Mouse (Mus musculus) limb, embryonic 13.5 days (tissue): ENCODE results near the gene Abcb9. TPM values are rescaled to one million over a fixed set of nuclear protein-coding genes. Genes with fewer than 3 reads are reported as not detected.

Source experiments
- ATAC-seq: fragments of 200-750 bp; cut with Nextera tagmentation; 2 replicates; pipeline ENCODE4 v1.8.0; 2017; ENCODE audit warnings: low read depth, moderate number of reproducible peaks, moderate TSS enrichment; ENCODE audit not compliant: low FRiP score
- H3K27ac ChIP-seq: fragments of 300-500 bp; sonication (generic); 2 replicates; pipeline ENCODE4 v1.5.1; 2015; ENCODE audit warnings: inconsistent platforms, mild to moderate bottlenecking, moderate library complexity
- H3K27me3 ChIP-seq: fragments of 300-500 bp; sonication (generic); 2 replicates; pipeline ENCODE4 v1.6.1; 2015; ENCODE audit warnings: mild to moderate bottlenecking, inconsistent platforms
- H3K36me3 ChIP-seq: fragments of 300-500 bp; sonication (generic); 2 replicates; pipeline ENCODE4 v1.6.1; 2015; ENCODE audit warnings: inconsistent platforms, mild to moderate bottlenecking, moderate library complexity
- H3K4me1 ChIP-seq: fragments of 300-500 bp; sonication (generic); 2 replicates; pipeline ENCODE4 v1.6.1; 2015; ENCODE audit warnings: inconsistent platforms
- H3K4me2 ChIP-seq: fragments of 300-500 bp; sonication (generic); replicated peaks from 2 replicates; pipeline ENCODE4 v1.6.1; 2015; ENCODE audit warnings: inconsistent platforms, mild to moderate bottlenecking, moderate library complexity
- H3K4me3 ChIP-seq: fragments of 300-500 bp; sonication (generic); 2 replicates; pipeline ENCODE4 v1.5.1; 2015; ENCODE audit warnings: moderate library complexity, mild to moderate bottlenecking, inconsistent platforms
- H3K9ac ChIP-seq: fragments of 300-500 bp; sonication (generic); 2 replicates; pipeline ENCODE4 v1.6.1; 2015; ENCODE audit warnings: mild to moderate bottlenecking, inconsistent platforms
- H3K9me3 ChIP-seq: fragments of 300-500 bp; sonication (generic); 2 replicates; pipeline ENCODE4 v1.6.1; 2016; ENCODE audit warnings: inconsistent platforms
- WGBS: fragments of 180-500 bp; shearing (Covaris S2); methylation state at CpG from one replicate; pipeline ENCODE4 v1.1.7; 2015; 5-methylcytosine and 5-hydroxymethylcytosine counted together
- polyA plus RNA-seq: library from polyadenylated mRNA; unstranded; fragments of >200 nt; fragmentation: Nextera tagmentation; extraction: Ambion mirVana; gene quantifications from 2 replicates; pipeline ENCODE4 v1.2.1, GENCODE M21; 2015

Gene Abcb9
- polyA plus RNA-seq, 1 experiment from 2014 or later: 3.0 TPM

DNA sequence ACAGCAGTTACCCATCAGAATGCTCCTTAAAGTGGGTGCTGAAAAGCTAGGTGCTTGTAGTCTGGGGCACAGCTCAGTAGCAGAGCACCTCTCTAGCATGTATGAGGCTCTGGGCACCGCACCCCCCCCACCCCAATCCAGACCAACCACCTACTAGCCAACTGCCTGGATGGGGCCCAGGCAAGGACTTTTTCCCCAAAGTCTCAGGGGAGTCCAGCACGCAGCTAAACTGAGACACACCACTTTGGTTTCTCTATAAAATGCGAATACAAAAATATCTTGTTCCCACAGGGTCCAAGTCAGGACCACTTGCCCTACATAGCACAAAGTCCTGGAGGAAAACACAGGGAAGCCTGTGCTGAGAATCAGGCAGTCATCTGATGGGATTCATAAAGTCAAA, 81.4 kb downstream of the Abcb9 start:
- H3K4me1 ChIP-seq: peaks cover 80% of the 10 kb centered on the region
- H3K27ac ChIP-seq: peak overlapping the region; percentile 48; the same call in 1 of the 2 replicates

GRCm38 (mm10) chr5:124013747-124014146, 81.9 kb downstream of the Abcb9 start:
- WGBS: 84% methylated on average over 16 of the region's 16 CpGs
- Histone ChIP-seq H3K27ac (peak overlapping the region; percentile 48; the same call in 1 of the 2 replicates), H3K4me1 (peaks cover 76% of the 10 kb centered on the region), H3K36me3 (peaks cover 17% of the 10 kb centered on the region), H3K27me3 (no peaks in the 10 kb centered on the region), H3K4me2 (no peak overlapping the region), H3K9ac (no peak overlapping the region), H3K4me3 (no peak overlapping the region), H3K9me3 (no peaks in the 10 kb centered on the region)
- no peak for ATAC-seq

More for the DNA sequence above, 81.4 kb downstream of the Abcb9 start:
- H3K9ac ChIP-seq: no peak overlapping the region
- no peak for ATAC-seq
- WGBS: 58% methylated on average over 3 of the region's 3 CpGs
- no peaks in the 10 kb centered on the region for H3K9me3 ChIP-seq
- H3K27me3 ChIP-seq: no peaks in the 10 kb centered on the region
- H3K4me2 ChIP-seq: no peak overlapping the region
- H3K4me3 ChIP-seq: no peak overlapping the region
- peaks cover 12% of the 10 kb centered on the region for H3K36me3 ChIP-seq

DNA sequence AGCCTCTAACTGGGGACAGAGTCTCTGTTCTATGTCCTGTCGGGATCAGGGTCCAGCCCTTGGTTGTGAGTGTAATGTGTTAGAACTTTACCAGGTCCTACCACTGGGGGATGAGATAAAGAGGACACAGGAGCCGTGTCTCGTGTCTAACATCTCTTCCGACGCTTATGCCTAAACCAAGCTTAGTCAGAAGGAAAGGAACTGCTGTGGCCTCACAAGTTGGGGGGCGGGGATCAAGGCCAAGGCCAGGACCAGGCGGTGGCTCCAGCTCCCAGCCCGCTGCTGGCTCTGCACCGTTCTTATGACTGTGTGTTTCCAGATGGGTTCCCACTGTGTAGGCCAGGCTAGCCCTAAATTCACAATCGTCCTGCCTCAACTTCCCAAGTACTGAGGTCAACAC, 82.7 kb downstream of the Abcb9 start:
- Histone ChIP-seq H3K9ac (no peak overlapping the region), H3K4me1 (peaks cover 71% of the 10 kb centered on the region), H3K27me3 (no peaks in the 10 kb centered on the region), H3K4me2 (no peak overlapping the region), H3K9me3 (no peaks in the 10 kb centered on the region), H3K36me3 (peaks cover 25% of the 10 kb centered on the region), H3K4me3 (no peak overlapping the region), H3K27ac (no peak overlapping the region; the same call in 1 of the 2 replicates)
- no peak for ATAC-seq
- WGBS: 80% methylated on average over 10 of the region's 10 CpGs

- 26% methylated on average over 8 of the region's 8 CpGs for WGBS
- peak overlapping the region; percentile 52 for H3K9ac ChIP-seq
These were observed 83.7 kb downstream of the Abcb9 start for GRCm38 (mm10) chr5:124011927-124012326.

More at GRCm38 (mm10) chr5:124011927-124012326, 83.7 kb downstream of the Abcb9 start:
- peaks cover 65% of the 10 kb centered on the region for H3K4me1 ChIP-seq
- no peak for ATAC-seq
- no peaks in the 10 kb centered on the region for H3K27me3 ChIP-seq
- no peaks in the 10 kb centered on the region for H3K9me3 ChIP-seq
- H3K36me3 ChIP-seq: peaks cover 35% of the 10 kb centered on the region
- peak overlapping the region; percentile 82 for H3K27ac ChIP-seq
- H3K4me2 ChIP-seq: peak overlapping the region; percentile 52
- H3K4me3 ChIP-seq: no peak overlapping the region

Other genes starting within 250 kb of the Abcb9 start
- 0.19 and 0.64 TPM in 2 replicates for gene Hcar2, start 230.3 kb downstream of the Abcb9 start, polyA plus RNA-seq
- 0.17 and 0.24 TPM in 2 replicates for gene Hcar1, start 215.8 kb downstream of the Abcb9 start, polyA plus RNA-seq
- gene Denr, start 188.6 kb downstream of the Abcb9 start, polyA plus RNA-seq: 165 and 167 TPM in 2 replicates
- 4.1 and 5.5 TPM in 2 replicates for gene Gm43518, start 168.4 kb downstream of the Abcb9 start, polyA plus RNA-seq
- gene Ccdc62, start 165.1 kb downstream of the Abcb9 start, polyA plus RNA-seq: 7.0 and 7.4 TPM in 2 replicates
- gene Hip1r, start 122.2 kb downstream of the Abcb9 start, polyA plus RNA-seq: 8.6 and 8.8 TPM in 2 replicates
- gene Vps37b, start 63.5 kb downstream of the Abcb9 start, polyA plus RNA-seq: 40.9 and 43.7 TPM in 2 replicates
- 19.4 and 21.4 TPM in 2 replicates for gene Ogfod2, start 16.5 kb upstream of the Abcb9 start, polyA plus RNA-seq
- gene Arl6ip4, start 20.3 kb upstream of the Abcb9 start, polyA plus RNA-seq: 106 and 115 TPM in 2 replicates
- gene Pitpnm2, start 154.0 kb upstream of the Abcb9 start, polyA plus RNA-seq: 3.5 and 4.2 TPM in 2 replicates
- gene Mphosph9, start 232.2 kb upstream of the Abcb9 start, polyA plus RNA-seq: 12.1 and 13.2 TPM in 2 replicates
- 16.2 and 16.3 TPM in 2 replicates for gene 2810006K23Rik, start 232.3 kb upstream of the Abcb9 start, polyA plus RNA-seq